Mouse (Mus musculus): ENCODE measurements at regions not wholly inside any gene's neighbourhood (a gene's known extent, or its start where the extent isn't known, plus 50 kb on each side); places are given as distances from the start of the nearest gene placed in this dataset. TPM values are rescaled to one million over a fixed set of nuclear protein-coding genes. Genes with fewer than 3 reads are reported as not detected.

GRCm38 (mm10) chr14:96592051-96592450 is 73.1 kb upstream of the Klhl1 start:
- H3K9ac ChIP-seq (replicated peaks; ENCODE audit: low read length, poor library complexity, severe bottlenecking) = no peak overlapping the region
- no peaks in the 10 kb centered on the region for H3K9me3 ChIP-seq (ENCODE audit: low read length)
- no peaks in the 10 kb centered on the region for H3K4me1 ChIP-seq (ENCODE audit: insufficient read depth, low read length)
- TF ChIP-seq CTCF (IDR thresholded peaks at IDR 0.05) = no peak
- no peak overlapping the region for H3K27ac ChIP-seq (ENCODE audit: low read depth, low read length)
- peak; percentile 54 for DNase-seq (ENCODE audit: low spot score)
- no peaks in the 10 kb centered on the region for H3K36me3 ChIP-seq (ENCODE audit: insufficient read depth, low read length)
- ATAC-seq (ENCODE audit: low FRiP score) = no peak
- H3K4me3 ChIP-seq (ENCODE audit: low read depth, low read length) = no peak overlapping the region
- H3K4me2 ChIP-seq (ENCODE audit: low read depth, low read length, poor library complexity, severe bottlenecking) = no peak overlapping the region
- H3K27me3 ChIP-seq (ENCODE audit: insufficient read depth, low read length) = no peaks in the 10 kb centered on the region

Small RNA genes in the stretch of these regions (microRNA-seq; reads per million reads assigned to microRNA genes)
- gene Gm27441 (ENCODE audit: borderline number of aligned reads) = not detected
